Mouse (Mus musculus) G1E-ER4 (cell line): Measurements from ENCODE around the gene Abtb1. TPM values are rescaled to one million over a fixed set of nuclear protein-coding genes. Genes with fewer than 3 reads are reported as not detected.

Experiments
- GATA1 ChIP-seq: IDR thresholded peaks from one replicate; pipeline ENCODE4 v1.8.0; 2012; ENCODE audit warnings: low read length, inconsistent platforms
- polyA plus RNA-seq: library from polyadenylated mRNA; stranded (reverse); fragments of >175 nt; gene quantifications from 2 replicates; pipeline ENCODE4 v1.2.3, GENCODE M21; 2012

The Abtb1 gene
- polyA plus RNA-seq, 1 experiment, result 27.9 TPM

GRCm38 (mm10) chr6:88803957-88804695, 37.7 kb downstream of the Abtb1 start:
- no peak for TF ChIP-seq GATA1

GRCm38 (mm10) chr6:88803051-88803450, 38.7 kb downstream of the Abtb1 start:
- no peak for TF ChIP-seq GATA1

GRCm38 (mm10) chr6:88800735-88801134, 41.0 kb downstream of the Abtb1 start:
- no peak for TF ChIP-seq GATA1

- no peak for TF ChIP-seq GATA1
Observed at GRCm38 (mm10) chr6:88800191-88800590, 41.6 kb downstream of the Abtb1 start.

- no peak for TF ChIP-seq GATA1
Observed at GRCm38 (mm10) chr6:88794561-88794971, 47.2 kb downstream of the Abtb1 start.

- no peak for TF ChIP-seq GATA1
Observed at GRCm38 (mm10) chr6:88793872-88794271, 47.9 kb downstream of the Abtb1 start.

GRCm38 (mm10) chr6:88793243-88793642, 48.5 kb downstream of the Abtb1 start:
- no peak for TF ChIP-seq GATA1

- TF ChIP-seq GATA1, result no peak
Observed at GRCm38 (mm10) chr6:88792147-88792691, 49.6 kb downstream of the Abtb1 start.

GRCm38 (mm10) chr6:88791299-88791698, 50.5 kb downstream of the Abtb1 start:
- no peak for TF ChIP-seq GATA1

GRCm38 (mm10) chr6:88788219-88788618, 53.6 kb downstream of the Abtb1 start:
- TF ChIP-seq GATA1, result no peak

- TF ChIP-seq GATA1, result no peak
Observed at GRCm38 (mm10) chr6:88787496-88787895, 54.3 kb downstream of the Abtb1 start.

- no peak for TF ChIP-seq GATA1
Observed at GRCm38 (mm10) chr6:88786732-88787445, 54.9 kb downstream of the Abtb1 start.

Other genes with a start within 250 kb of the Abtb1 start
- gene Kbtbd12, start 204.0 kb downstream of the Abtb1 start, polyA plus RNA-seq, result not detected in 2 replicates
- 0.40 and 0.41 TPM in 2 replicates for gene Mgll, start 117.6 kb downstream of the Abtb1 start, polyA plus RNA-seq
- 0.19 and 0.27 TPM in 2 replicates for gene Podxl2, start 33.1 kb upstream of the Abtb1 start, polyA plus RNA-seq
- gene Mcm2, start 56.8 kb upstream of the Abtb1 start, polyA plus RNA-seq, result 832 and 1,088 TPM in 2 replicates
- 86.2 and 93.9 TPM in 2 replicates for gene Tpra1, start 60.3 kb upstream of the Abtb1 start, polyA plus RNA-seq